Mouse (Mus musculus): ENCODE measurements around the gene Col4a1.

Col4a1 gene

DNA sequence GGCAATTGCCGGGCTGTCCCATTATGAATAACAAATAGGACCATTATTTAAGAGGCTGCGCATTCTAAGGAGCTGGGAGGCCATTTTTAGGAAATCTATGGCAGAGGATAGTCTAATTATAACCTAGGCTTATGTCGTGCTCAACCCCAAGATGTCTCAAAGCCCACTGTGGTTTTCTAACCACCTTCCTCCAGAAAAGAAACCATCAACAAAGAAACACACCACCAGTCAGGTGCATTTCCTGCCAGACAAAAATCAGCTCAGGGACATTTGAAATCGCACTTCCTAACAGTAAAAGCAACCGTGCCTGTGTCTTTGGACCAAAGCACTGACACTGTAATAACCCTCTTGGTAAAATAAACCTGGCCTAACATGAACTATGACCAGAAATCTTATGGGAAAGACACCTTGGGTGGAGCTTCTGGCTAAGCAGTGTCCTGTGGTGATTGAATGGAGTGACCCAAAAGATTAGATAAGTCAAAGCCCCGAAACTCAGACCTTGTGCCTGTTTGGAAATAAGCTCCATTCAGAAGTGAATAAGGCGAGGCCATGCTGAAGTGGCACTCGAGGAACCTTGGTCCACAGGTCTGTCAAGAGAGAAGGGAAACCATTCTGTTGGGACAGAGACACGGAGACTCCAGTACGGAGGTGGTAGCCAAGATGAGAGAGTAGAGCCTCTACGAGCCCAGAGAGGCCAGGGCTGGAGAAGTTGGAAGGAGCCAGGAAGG lies 131.0 kb downstream of the Col4a1 start:
- no peak for TF ChIP-seq GATA4 (IDR thresholded peaks at IDR 0.05; ENCODE audit: insufficient replicate concordance, low read length)

DNA sequence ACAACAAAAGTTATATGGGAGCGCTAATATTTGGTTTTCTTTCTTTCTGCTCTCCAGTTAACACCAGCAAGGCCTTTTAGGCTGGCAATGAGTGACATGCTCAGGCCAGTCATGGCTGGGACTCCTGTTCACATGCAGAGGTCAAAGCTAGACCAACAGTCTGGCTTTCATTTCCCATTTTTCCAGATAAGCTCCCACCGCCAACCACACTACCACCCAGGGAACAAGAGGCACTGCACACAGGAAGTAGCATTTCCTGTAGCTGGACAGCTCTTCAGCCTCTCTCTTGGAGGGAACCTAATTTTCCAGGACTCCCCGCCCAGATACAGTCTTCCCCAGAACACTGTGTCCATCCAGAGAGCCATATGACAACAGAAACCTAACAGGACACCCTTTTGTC lies 132.8 kb downstream of the Col4a1 start:
- TF ChIP-seq GATA4 (IDR thresholded peaks at IDR 0.05; ENCODE audit: insufficient replicate concordance, low read length), result 0 out of 2 replicates have a peak, but pooled peaks have one; percentile 1

DNA sequence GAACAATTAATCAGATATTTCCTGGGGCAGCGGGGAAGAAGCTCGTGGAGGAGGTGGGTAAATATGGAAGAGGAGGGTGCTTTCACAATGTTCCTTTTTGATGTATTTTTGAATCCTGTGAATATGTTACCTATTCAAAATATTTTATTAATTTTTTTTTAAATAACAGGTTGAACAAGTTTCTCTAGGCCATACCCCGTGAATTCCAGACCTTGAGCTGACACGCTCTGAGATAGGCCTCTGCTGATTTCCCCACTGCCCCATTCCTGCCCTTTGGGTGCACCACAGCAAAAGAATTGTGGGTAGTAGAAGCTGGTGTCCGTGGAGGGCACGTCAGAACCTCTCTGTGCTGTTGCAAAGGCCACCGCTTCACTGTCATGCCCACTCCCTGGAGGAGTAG lies 136.2 kb downstream of the Col4a1 start:
- no peak for TF ChIP-seq GATA4 (IDR thresholded peaks at IDR 0.05; ENCODE audit: insufficient replicate concordance, low read length)

DNA sequence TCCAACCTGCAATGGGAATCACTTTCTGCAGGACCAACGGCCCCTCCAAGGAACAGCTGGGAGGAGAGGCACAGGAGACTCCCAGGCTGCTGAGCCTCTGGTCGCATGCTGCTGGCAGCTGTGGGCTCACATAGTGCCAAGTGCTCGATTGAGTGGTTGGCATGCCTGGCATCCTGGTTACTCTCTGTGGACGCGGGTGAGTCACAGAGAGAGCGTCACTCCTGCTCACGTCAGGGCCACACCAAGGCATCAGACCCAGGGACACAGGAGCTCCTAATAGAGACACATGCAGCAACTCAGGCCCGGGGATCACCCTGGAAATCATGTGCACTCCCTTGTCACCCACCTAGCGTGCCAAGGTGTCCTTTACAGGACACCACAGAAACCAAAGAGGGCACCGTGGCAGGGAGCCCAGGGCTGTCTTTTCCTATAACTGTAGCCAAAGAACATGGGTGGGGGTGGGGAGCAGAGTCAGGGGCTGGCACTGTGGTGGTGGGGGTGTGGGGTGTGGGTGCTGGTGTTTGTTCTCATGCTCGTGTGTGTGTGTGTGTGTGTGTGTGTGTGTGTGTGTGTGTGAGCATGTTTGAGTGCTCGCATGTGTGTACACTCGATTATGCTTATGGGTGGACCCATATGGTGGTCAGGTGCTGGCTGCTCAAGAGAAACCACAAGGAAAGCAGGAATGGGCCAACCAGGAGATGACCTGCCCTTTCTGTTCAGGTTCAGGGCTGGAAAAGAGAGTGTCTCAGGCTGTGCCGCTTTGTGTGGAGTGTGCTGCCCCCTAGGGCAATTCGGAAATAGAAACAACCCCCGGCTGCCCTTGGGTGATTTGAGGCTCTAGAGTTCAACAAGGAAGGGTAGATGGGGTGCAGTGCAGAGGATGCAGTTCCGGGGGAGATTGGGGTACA lies 139.1 kb downstream of the Col4a1 start:
- TF ChIP-seq GATA4 (IDR thresholded peaks at IDR 0.05; ENCODE audit: insufficient replicate concordance, low read length), result no peak

DNA sequence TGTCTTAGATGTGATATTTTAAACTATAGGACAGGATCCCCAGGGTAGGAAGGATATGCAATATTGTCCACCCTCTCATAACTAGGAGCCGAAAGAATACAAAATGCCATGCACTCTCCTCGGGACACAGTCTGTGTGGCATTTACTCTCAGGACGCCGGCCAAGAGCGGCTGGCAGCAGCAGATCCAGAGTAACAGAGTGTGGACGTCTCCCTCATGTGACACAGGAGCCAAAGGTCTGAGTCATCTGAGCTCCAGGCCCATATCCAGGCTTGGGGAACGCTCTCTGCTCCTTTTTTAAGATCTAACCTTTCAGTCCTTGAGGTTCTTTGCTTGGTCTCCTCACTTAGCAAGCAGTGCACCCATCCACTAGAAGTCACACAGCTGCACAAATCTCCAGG lies 141.1 kb downstream of the Col4a1 start:
- TF ChIP-seq GATA4 (IDR thresholded peaks at IDR 0.05; ENCODE audit: insufficient replicate concordance, low read length), result no peak

DNA sequence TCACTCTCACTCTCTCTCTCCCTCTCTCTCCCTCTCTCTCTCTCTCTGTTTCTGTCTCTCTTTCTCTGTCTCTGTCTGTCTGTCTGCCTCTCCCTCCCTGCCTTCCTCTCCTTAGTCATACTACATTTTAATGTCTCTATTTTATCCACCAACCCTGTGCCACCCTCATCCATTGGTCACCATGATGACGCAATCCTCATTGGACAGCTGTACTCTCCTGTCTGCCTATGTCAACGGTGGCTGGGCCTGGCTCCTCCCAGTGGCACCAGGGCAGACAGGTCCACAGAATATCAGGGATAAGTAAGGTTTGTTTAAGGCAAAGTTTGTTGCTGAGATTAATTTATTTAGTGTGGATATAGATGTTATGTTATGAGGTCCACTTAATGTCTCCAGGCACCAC lies 143.2 kb downstream of the Col4a1 start:
- no peak for TF ChIP-seq GATA4 (IDR thresholded peaks at IDR 0.05; ENCODE audit: insufficient replicate concordance, low read length)

DNA sequence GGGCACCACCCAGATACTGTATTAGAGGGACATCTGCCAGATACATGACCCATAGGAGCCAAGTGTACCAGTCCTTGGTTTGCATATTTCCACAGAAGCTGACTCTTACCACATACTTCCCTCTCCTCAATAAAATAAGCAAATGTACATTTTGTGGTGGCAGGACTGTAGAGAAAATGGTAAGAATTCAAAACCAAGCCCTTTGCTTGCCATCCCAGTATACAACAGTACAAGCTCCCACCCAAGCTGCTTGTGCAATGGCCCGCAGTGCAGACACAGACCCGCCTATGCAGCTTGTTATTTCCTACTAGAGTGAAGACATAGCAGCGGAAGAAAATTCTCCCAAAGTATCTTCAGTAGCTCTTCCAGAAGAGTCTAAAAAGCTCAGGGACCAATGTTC lies 143.8 kb downstream of the Col4a1 start:
- no peak for TF ChIP-seq GATA4 (IDR thresholded peaks at IDR 0.05; ENCODE audit: insufficient replicate concordance, low read length)

DNA sequence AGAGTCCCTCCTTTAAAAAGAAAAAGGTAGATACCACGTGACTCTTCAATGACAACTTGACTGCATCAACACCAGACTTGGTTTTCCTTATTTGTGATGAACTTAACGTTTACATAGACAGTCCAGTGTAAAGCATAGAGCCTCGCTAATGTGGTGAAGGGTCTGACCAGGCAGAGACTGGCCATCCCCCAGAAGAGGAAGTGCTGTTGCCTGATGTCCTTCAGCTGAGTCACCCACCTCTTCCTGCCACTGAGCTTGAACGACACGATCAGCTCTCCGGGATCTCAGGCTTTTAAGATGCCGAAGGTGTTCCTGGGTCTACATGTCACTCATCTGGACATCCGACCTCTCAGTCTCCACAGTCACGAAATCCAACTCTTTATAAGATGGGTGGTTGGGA lies 144.7 kb downstream of the Col4a1 start:
- TF ChIP-seq GATA4 (IDR thresholded peaks at IDR 0.05; ENCODE audit: insufficient replicate concordance, low read length), result no peak

DNA sequence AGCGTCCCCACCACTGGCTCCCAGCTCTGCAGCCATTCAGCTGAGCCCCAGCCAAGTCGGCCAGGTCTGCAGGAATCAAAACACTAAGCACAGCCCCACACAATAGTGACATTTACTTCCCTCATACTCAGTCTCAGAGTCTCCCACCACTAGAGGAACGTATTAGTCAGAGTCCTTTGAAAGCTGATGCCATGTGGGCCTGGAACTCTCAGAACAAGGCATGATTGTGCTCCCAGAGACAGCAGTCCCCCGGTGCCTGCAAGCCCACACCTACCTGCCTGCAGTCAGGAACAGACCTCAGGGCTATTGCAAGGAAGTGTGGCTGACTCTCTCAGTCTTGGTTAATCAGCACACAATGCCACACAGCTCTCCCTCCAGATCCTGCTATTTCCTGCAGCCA lies 147.0 kb downstream of the Col4a1 start:
- TF ChIP-seq GATA4 (IDR thresholded peaks at IDR 0.05; ENCODE audit: insufficient replicate concordance, low read length), result no peak

DNA sequence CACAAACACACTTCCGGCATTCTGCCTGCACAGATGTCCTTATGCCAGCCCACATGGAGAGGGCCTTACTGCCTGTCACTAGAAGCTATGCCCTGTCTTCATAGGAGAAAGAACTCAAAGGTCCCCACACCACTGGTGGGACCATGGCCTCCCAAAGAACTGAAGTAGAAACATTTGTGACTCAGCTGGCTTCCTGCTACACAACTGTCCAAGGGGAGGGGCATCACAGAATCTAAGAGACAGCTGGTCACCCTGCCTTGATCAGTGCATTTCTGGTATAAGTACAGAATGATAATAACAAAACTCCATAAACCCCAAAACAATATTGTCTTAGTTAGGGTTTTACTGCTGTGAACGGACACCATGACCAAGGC lies 156.3 kb downstream of the Col4a1 start:
- no peak for TF ChIP-seq GATA4 (IDR thresholded peaks at IDR 0.05; ENCODE audit: insufficient replicate concordance, low read length)

DNA sequence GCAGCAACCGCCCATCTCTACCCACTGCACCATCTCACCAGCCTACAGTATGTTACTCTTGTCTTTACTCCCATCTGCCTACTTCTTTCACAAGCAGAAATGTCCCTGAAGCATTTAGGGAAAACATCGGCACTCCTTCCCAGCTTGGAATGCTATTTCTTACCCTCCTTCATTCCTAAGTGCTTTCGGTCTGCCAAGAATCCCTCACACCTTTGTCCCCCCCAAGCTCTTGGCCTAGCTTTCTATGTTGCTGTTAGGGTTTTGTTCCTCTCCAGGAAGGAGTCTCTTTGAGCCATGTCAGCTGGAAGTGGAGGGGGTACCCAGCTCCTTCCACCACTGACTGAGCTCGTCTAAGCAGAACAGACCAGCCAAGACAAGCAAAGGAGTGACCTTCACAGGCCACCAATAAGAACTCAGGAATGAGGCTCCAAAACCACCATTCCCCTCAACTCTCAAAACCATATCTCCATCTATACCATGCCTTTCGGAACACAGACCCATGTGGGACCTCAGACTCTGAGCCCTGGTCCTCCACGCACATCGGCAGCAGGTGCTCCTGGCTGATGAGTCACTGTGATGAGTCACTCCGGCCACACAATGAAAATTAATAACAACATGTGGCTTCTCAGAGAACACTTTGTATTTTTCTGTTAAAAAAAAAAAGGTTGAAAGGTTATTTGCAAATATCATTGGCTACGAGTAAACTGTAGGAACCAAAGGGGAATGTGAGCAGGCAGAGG lies 156.9 kb downstream of the Col4a1 start:
- TF ChIP-seq GATA4 (IDR thresholded peaks at IDR 0.05; ENCODE audit: insufficient replicate concordance, low read length), result no peak

DNA sequence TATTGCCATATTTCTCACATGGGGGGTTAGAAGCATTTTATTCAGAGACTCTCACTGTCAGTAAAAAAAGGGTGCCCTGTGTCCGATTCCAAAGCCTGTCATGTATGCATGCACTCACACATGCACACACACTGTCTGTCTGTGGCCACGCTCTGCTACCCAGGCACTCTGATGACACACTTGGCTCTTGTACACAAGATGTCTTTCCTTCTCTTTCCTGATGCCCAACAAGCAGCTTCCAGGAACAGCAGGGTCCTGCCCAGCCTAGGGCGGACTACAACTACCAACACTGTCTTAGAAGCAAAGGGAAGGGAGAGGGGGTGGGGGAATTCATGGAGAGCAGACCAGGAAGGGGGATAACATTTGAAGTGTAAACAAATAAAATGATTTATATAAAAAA lies 162.4 kb downstream of the Col4a1 start:
- TF ChIP-seq GATA4 (IDR thresholded peaks at IDR 0.05; ENCODE audit: insufficient replicate concordance, low read length), result no peak

DNA sequence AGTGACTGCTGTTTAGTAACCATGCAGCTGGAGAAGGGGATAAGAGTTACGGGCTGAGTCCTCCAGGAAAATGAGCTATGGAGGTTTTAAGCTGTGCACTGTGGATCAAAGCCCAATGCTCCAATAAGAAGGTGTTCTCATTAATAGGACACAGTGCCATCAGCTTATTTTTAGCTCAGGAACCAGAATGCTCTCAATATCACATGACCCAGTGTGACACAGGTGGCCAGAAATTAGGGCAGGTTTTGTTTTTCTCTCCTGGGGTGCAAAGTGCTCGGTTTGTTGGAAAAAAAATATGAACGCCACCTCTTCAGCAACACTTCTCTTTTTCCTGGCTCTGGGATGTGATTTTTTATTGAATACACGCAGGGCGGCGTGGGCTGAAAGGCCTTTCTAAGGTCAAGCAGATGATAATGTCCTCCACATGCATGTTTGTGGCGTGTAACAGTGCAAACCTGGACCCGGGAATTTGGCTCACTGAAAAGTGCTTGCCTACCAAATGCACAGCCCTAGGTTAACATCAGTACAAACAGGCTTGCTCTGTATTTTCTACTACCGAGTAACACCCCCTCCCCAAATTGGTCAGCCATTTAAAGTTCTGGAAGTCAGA lies 163.3 kb downstream of the Col4a1 start:
- TF ChIP-seq GATA4 (IDR thresholded peaks at IDR 0.05; ENCODE audit: insufficient replicate concordance, low read length), result no peak

DNA sequence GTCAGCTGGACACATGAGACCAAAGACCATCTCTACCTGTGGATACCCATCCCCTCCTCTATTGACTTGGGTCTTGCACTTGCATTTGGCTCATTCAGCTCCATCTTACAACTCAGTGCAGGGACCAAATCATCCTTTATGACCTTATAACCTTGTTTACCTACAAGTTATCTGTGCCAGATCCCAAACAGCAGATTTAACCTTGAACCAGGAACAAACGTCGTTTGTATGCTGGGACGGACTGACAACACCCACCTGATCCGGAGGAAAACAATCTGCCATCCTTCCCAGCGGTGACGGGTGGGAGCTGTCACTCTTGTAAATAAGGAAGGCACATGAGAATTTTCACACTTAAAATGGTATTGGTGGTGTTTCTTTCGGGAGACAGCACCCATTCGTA lies 163.8 kb downstream of the Col4a1 start:
- no peak for TF ChIP-seq GATA4 (IDR thresholded peaks at IDR 0.05; ENCODE audit: insufficient replicate concordance, low read length)

Measured in liver, adult (tissue).